Mouse (Mus musculus) kidney, postnatal 0 days (tissue): ENCODE data around the gene Ndufs7. TPM values are rescaled to one million over a fixed set of nuclear protein-coding genes. Genes with fewer than 3 reads are reported as not detected.
A peak's percentile ranks its signal among the peaks of the same experiment; 100 is the strongest.

Source experiments
- ATAC-seq: fragments of 200-750 bp; cut with Nextera tagmentation; replicated peaks from 2 replicates; pipeline ENCODE4 v1.8.0; 2017; ENCODE audit warnings: low read depth, moderate number of reproducible peaks, moderate TSS enrichment, moderate library complexity; ENCODE audit not compliant: low FRiP score
- DNase-seq: peaks from one replicate; pipeline ENCODE4 v3.0.0-alpha.2; 2016; ENCODE audit warnings: low spot score
- H3K27ac ChIP-seq: fragments of 300-500 bp; sonication (generic); 2 replicates; pipeline ENCODE4 v1.5.1; 2014; ENCODE audit warnings: mild to moderate bottlenecking
- H3K27me3 ChIP-seq: fragments of 300-500 bp; sonication (generic); 2 replicates; pipeline ENCODE4 v1.6.1; 2014; ENCODE audit warnings: low read length, mixed read lengths; ENCODE audit not compliant: insufficient read depth
- H3K36me3 ChIP-seq: fragments of 300-500 bp; sonication (generic); 2 replicates; pipeline ENCODE4 v1.6.1; 2014; ENCODE audit warnings: low read length, mixed read lengths; ENCODE audit not compliant: insufficient read depth
- H3K4me1 ChIP-seq: fragments of 300-500 bp; sonication (generic); replicated peaks from 2 replicates; pipeline ENCODE4 v1.6.1; 2014; ENCODE audit warnings: antibody characterized with exemption, low read length, mixed read lengths; ENCODE audit not compliant: insufficient read depth
- H3K4me2 ChIP-seq: fragments of 300-500 bp; sonication (generic); 2 replicates; pipeline ENCODE4 v1.6.1; 2014; ENCODE audit warnings: mild to moderate bottlenecking, low read length, moderate library complexity, mixed read lengths
- H3K4me3 ChIP-seq: fragments of 300-500 bp; sonication (generic); replicated peaks from 2 replicates; pipeline ENCODE4 v1.5.1; 2014; ENCODE audit warnings: low read depth, low read length
- H3K9ac ChIP-seq: fragments of 300-500 bp; sonication (generic); 2 replicates; pipeline ENCODE4 v1.6.1; 2014; ENCODE audit warnings: low read depth, low read length
- H3K9me3 ChIP-seq: fragments of 300-500 bp; sonication (generic); replicated peaks from 2 replicates; pipeline ENCODE4 v1.6.1; 2016; ENCODE audit warnings: low read length, inconsistent platforms, mixed read lengths
- CTCF ChIP-seq: IDR thresholded peaks from 2 replicates; pipeline ENCODE4 v1.5.1; 2016; ENCODE audit warnings: antibody characterized with exemption, low read depth, mild to moderate bottlenecking, moderate library complexity
- WGBS: fragments of 180-500 bp; shearing (Covaris S2); extraction: QIAGEN DNeasy Blood & Tissue Kit; methylation state at CpG from one replicate; pipeline ENCODE4 v1.1.7; 2014; 5-methylcytosine and 5-hydroxymethylcytosine counted together
- polyA plus RNA-seq: library from polyadenylated mRNA; unstranded; fragments of >200 nt; fragmentation: Nextera tagmentation; extraction: Ambion mirVana; gene quantifications from 2 replicates; pipeline ENCODE4 v1.2.1, GENCODE M21; 2015

The Ndufs7 gene
- polyA plus RNA-seq, 1 experiment from 2014 or later, result 556 TPM

DNA sequence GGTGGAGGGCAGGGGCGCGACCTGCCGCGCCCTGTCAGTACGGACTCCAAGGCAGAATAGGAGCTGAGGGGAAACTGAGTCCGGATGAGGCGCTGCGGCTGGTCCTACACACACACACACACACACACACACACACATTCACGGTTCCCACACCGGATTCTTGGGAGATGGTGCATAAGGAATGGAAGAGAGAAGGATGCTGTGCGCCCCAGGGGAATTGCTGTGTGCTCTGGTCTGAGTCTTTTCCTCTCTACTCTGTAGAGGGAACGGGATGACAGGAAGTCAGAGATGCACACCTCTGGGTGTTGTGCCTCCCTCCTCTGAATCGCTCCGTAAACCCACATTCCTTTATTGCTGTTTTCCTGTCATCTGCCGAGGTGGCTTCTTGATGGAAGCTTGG lies 50.4 kb downstream of the Ndufs7 start:
- Histone ChIP-seq H3K36me3 (peaks cover 5% of the 10 kb centered on the region; the same call in 1 of the 2 replicates), H3K4me3 (no peak overlapping the region), H3K9ac (no peak overlapping the region), H3K27me3 (peaks cover 43% of the 10 kb centered on the region), H3K27ac (no peak overlapping the region), H3K4me2 (no peak overlapping the region), H3K9me3 (no peaks in the 10 kb centered on the region), H3K4me1 (peaks cover 3% of the 10 kb centered on the region; the same call in 1 of the 2 replicates)
- 11% methylated on average over 15 of the region's 15 CpGs for WGBS
- no peak for ATAC-seq
- no peak for DNase-seq
- TF ChIP-seq CTCF, result no peak

DNA sequence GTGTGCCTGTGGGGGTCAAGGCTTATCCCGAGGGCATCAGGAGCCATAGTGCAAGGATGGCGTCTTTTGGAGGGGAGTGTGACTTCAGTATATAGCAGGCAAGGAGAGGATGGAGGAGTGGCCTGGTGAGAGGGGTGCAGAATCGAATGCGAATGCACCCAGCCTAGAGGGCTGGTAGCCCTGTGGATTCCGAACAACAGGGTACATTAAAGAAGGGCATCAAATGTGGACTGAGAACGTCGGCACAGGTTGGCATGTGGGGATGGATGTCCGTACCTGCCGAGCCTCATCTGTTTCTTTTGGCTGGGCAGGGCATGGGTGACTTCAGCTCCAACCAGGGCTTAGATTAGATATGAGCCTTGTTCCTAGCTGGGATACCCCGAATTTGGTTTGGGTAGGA lies 50.9 kb downstream of the Ndufs7 start:
- peaks cover 3% of the 10 kb centered on the region; the same call in 1 of the 2 replicates for H3K4me1 ChIP-seq
- H3K4me2 ChIP-seq, result no peak overlapping the region
- no peak overlapping the region for H3K4me3 ChIP-seq
- no peak for TF ChIP-seq CTCF
- H3K9ac ChIP-seq, result no peak overlapping the region
- H3K27me3 ChIP-seq, result peaks cover 43% of the 10 kb centered on the region
- WGBS, result 48% methylated on average over 10 of the region's 10 CpGs
- no peak overlapping the region for H3K27ac ChIP-seq
- peaks cover under 1% of the 10 kb centered on the region; the same call in 1 of the 2 replicates for H3K36me3 ChIP-seq
- H3K9me3 ChIP-seq, result no peaks in the 10 kb centered on the region
- ATAC-seq, result no peak
- no peak for DNase-seq

GRCm38 (mm10) chr10:80300672-80301181 lies 51.8 kb downstream of the Ndufs7 start:
- H3K4me3 ChIP-seq, result no peak overlapping the region
- no peaks in the 10 kb centered on the region for H3K36me3 ChIP-seq
- H3K9ac ChIP-seq, result no peak overlapping the region
- WGBS, result 26% methylated on average over 11 of the region's 11 CpGs
- H3K27me3 ChIP-seq, result peaks cover 43% of the 10 kb centered on the region
- H3K27ac ChIP-seq, result no peak overlapping the region
- no peak for DNase-seq
- TF ChIP-seq CTCF, result no peak
- peaks cover 3% of the 10 kb centered on the region; the same call in 1 of the 2 replicates for H3K4me1 ChIP-seq
- H3K9me3 ChIP-seq, result no peaks in the 10 kb centered on the region
- H3K4me2 ChIP-seq, result no peak overlapping the region
- ATAC-seq, result no peak

GRCm38 (mm10) chr10:80301256-80302081 lies 52.5 kb downstream of the Ndufs7 start:
- DNase-seq (no peak), ATAC-seq (no peak)
- Histone ChIP-seq H3K4me3 (no peak overlapping the region), H3K4me1 (peaks cover 3% of the 10 kb centered on the region; the same call in 1 of the 2 replicates), H3K4me2 (no peak overlapping the region), H3K27ac (no peak overlapping the region), H3K9ac (no peak overlapping the region), H3K9me3 (no peaks in the 10 kb centered on the region), H3K27me3 (peaks cover 43% of the 10 kb centered on the region), H3K36me3 (no peaks in the 10 kb centered on the region)
- TF ChIP-seq CTCF, result no peak
- 80% methylated on average over 8 of the region's 10 CpGs for WGBS

DNA sequence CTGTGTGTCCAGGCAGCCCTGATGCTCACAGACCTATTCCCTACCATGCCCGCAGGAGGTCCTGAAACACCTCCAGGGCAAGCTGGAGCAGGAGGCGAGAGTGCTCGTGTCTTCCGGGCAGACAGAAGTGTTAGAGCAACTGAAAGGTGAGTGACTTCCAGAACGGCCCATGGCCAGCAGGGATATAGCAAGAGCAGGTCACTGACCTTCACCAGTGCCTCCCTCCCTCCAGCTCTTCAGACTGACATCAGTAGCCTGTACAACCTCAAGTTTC lies 53.1 kb downstream of the Ndufs7 start:
- H3K27ac ChIP-seq, result no peak overlapping the region

GRCm38 (mm10) chr10:80302471-80302881 lies 53.6 kb downstream of the Ndufs7 start:
- no peak overlapping the region for H3K4me3 ChIP-seq
- peak; percentile 74 for DNase-seq

More for the DNA sequence above, 53.1 kb downstream of the Ndufs7 start:
- ATAC-seq, result no peak
- Histone ChIP-seq H3K4me3 (no peak overlapping the region), H3K4me1 (peaks cover 3% of the 10 kb centered on the region; the same call in 1 of the 2 replicates), H3K9me3 (no peaks in the 10 kb centered on the region), H3K27me3 (peaks cover 43% of the 10 kb centered on the region), H3K36me3 (no peaks in the 10 kb centered on the region), H3K4me2 (no peak overlapping the region), H3K9ac (no peak overlapping the region)
- TF ChIP-seq CTCF, result no peak
- no peak for DNase-seq
- 55% methylated on average over 5 of the region's 5 CpGs for WGBS

More at GRCm38 (mm10) chr10:80302471-80302881, 53.6 kb downstream of the Ndufs7 start:
- peak; percentile 8; the same call in 1 of the 2 replicates for ATAC-seq
- WGBS, result 8% methylated on average over 9 of the region's 9 CpGs
- peaks cover 39% of the 10 kb centered on the region for H3K27me3 ChIP-seq
- no peak overlapping the region for H3K9ac ChIP-seq
- no peaks in the 10 kb centered on the region for H3K36me3 ChIP-seq
- no peak overlapping the region for H3K4me2 ChIP-seq
- no peaks in the 10 kb centered on the region for H3K9me3 ChIP-seq
- TF ChIP-seq CTCF, result 0 out of 2 replicates have a peak, but pooled peaks have one; percentile 11
- H3K4me1 ChIP-seq, result peaks cover 3% of the 10 kb centered on the region; the same call in 1 of the 2 replicates
- peak overlapping the region; percentile 60; the same call in 1 of the 2 replicates for H3K27ac ChIP-seq
